Mouse (Mus musculus) cerebellum, adult 8-10 months (tissue): ENCODE results near the gene Ppef2.

Source experiments
- DNase-seq: peaks from one replicate; pipeline ENCODE4 v3.0.0; 2022

The Ppef2 gene

GRCm38 (mm10) chr5:92256218-92256617, at the start of gene Ppef2:
Gene Ppef2 (minus strand): TSS chr5:92256278.
- DNase-seq, result no peak

GRCm38 (mm10) chr5:92304291-92304690, 48.2 kb upstream of the Ppef2 start:
- no peak for DNase-seq

DNA sequence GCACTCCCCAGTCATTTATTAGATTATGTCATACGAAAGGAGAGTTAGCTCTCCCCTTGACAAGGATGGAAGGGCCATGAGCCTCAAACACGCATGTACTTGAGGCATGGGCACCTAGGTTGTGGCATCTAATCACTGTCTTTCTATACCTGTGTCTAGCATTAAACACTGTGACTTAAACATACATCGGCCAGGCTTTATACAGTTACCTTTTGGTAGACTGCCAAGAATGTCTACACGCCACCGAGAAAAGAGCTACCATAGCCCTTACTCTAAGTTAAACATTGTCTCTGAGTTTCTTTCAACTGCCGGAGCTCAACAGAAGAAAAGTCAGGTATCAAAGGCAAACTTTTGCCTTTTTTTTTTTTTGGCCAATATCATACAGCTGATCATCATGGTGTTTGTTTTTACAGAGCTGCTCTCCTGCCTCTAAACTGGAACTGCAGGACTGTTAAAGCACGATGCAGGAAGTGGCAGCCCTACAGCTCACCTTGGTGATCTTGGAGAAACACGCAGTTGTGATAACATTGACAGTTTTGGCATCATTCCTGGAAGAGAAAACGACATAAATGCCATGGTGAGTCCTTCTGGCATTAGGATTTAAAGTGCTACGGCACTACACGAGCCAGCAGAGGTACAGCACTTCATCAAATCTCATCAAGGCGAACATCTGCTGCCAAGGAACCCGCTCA, 46.2 kb upstream of the Ppef2 start:
- no peak for DNase-seq

DNA sequence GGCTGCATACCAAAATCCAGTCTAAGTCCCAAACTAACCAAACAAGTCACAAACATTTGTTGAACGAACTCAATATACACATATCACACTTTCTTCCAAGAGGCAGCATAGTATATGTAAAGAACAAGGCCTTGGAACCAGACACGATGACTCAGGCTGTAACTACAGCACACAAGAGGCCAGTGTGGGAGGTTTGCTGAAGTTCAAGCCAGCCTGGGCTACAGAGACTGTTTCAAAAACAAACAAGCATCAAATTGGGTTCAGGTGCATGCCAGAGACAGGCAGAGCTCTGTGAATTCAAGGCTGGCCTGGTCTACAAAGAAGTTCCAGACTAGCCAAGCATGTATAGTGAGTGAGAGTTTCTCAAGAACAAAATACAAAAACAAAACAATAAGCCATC, 38.4 kb upstream of the Ppef2 start:
- no peak for DNase-seq

GRCm38 (mm10) chr5:92291652-92292414, 35.8 kb upstream of the Ppef2 start:
- no peak for DNase-seq

DNA sequence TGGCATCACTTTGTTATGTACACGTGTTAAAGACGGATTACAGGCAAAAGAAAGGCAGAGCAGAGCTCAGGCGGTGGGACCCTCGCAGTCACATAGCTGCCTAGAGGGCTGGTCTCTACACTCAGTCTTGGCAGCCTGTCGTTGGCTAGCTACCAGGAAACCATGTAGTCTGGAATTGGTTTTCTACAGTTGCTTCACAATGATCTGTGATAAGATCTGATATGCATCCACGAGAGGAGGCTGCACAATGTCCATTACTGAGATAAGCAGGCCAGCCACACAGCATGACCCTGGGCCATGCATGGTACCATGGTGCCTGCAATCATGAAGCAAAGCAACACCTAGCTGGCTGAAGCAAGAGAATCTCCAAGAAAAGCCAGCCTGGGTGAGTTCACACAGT, 31.8 kb upstream of the Ppef2 start:
- DNase-seq, result no peak

- no peak for DNase-seq
Observed at GRCm38 (mm10) chr5:92283107-92283506, 27.0 kb upstream of the Ppef2 start.

- no peak for DNase-seq
Observed at GRCm38 (mm10) chr5:92282571-92282970, 26.5 kb upstream of the Ppef2 start.

GRCm38 (mm10) chr5:92278942-92279537, 23.0 kb upstream of the Ppef2 start:
- no peak for DNase-seq

DNA sequence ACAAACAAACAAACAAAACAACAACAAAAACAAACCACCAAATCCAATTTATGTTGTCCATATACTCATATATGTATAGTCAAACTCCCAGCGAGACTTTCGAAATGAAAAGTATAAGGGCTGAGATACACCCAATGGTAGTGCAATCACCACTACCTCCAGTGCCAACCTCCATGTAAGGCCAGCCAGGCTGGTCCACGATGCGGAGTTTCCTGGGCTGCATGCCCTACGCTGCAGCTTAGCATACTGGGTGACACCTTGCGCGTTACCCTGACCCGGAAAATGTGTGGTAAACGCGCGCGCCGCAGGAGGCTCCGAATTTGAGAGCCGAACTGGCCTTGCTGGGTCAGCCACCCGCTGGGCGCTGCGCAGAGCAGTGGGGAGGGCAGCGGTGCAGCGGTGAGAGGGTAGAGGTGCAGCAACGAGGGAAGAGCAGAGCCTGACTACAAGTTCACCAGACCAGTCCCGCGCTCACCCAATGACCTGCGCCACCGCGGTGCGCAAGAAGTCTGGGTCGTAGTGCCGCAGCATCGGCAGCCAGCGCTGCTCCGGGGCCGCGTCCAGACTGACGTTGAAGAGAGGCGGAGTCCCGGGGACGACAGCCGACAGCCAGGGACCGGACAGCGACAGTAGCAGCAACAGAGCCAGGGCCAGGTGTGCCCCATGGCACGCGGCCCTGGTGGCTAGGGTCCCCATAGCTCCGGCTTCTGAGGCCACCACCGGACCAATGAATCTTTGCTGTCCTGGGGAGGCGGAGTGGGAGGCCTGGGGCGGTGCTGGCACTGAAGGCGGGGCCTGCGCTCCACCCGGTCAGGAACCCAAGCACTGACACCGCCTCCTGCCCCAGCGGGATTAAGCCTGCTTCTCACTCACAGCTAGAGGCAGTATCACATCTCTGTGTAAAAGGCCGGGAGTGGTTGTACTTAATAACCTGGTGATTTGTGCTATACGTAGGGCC, 21.6 kb upstream of the Ppef2 start, which contains the start of gene Naaa:
TSS of gene Naaa (minus strand) at position 734 of the 958 bp plus-strand sequence.
- peak; percentile 85 for DNase-seq

DNA sequence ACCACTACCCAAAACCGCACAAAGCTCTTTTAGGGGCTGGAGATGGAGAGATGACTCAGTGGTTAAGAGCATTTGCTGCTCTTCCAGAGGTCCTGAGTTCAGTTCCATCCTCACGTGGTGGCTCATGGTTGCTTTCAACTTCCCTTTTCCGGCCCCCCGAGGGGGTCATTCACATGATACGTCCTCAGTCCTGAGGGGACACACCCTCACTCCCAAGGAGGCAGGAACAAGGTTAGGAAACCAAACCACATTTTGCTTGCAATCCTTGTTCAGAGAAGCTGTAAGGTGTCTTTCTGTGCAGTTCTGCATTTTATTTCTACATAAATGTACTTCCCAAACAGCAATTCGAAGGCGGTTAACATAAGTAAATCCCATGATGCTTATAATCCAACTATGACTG, 14.4 kb upstream of the Ppef2 start:
- no peak for DNase-seq

GRCm38 (mm10) chr5:92263761-92264359, 7.8 kb upstream of the Ppef2 start:
- DNase-seq, result peak; percentile 17

- DNase-seq, result no peak
Observed at GRCm38 (mm10) chr5:92262646-92263045, 6.6 kb upstream of the Ppef2 start.

DNA sequence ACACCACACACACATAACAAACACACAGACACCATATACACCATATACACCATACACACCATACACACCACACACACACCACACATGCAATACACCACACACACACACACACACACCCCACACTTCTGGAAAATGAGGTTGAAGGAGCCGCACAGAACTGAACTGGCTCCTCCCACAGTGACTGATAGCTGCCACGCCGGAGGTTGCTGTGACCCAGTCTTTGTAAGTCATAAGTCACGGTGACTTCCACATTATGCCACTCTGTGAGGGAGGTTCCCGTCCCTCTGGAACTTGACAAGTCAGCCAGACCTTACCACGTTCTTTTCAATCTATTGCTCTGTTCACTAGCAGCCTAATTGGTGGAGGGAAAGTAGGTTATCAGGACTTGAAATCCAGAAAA, 1.6 kb downstream of the Ppef2 start:
- DNase-seq, result no peak

GRCm38 (mm10) chr5:92252797-92253343, 3.2 kb downstream of the Ppef2 start:
- DNase-seq, result no peak

DNA sequence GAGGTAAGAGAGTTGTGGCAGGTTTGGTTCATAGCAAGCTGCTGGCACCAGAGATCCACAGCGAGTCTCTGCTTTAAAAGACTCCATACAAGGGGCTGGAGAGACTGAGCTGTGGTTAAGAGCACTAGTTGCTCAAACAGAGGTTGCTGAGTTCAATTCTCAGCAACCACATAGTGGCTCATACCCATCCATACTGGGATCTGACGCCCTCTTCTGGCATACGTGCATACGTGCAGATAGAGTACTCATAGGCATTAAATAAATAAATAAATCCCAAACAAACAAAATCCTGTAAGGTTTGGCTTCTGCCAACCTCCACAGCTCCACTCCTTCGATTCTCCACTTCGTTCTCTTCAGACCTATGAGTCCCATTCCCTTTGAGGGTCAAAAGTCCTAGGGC, 4.0 kb downstream of the Ppef2 start:
- DNase-seq, result no peak

- DNase-seq, result no peak
Observed at GRCm38 (mm10) chr5:92248614-92249013, 7.5 kb downstream of the Ppef2 start.

DNA sequence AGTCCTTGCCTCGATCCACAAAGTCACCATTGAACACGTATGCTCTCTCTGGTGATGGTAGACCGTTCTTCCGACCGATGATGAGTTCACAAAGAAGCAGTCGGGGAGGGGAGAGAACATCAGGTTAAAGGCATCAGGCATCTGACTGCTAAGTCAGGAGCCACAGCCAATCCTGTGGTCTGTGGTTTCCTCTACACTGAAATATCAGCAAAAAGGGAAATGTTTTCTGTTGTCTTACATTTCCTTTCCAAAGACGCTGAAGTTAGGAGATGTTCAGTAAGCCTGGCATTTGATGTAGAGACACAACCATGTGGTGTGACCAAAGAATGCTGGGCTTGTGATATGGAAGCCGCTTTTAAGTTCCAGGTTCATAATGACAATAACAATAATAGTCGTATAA, 10.6 kb downstream of the Ppef2 start:
- no peak for DNase-seq

GRCm38 (mm10) chr5:92244900-92245299, 11.2 kb downstream of the Ppef2 start:
- no peak for DNase-seq

- DNase-seq, result no peak
Observed at GRCm38 (mm10) chr5:92240769-92241168, 15.3 kb downstream of the Ppef2 start.

GRCm38 (mm10) chr5:92239333-92240232, 16.5 kb downstream of the Ppef2 start:
- peak; percentile 68 for DNase-seq
